Mouse (Mus musculus) left cerebral cortex, postnatal 25 days (tissue): ENCODE data around the gene Negr1. TPM values are rescaled to one million over a fixed set of nuclear protein-coding genes. Genes with fewer than 3 reads are reported as not detected.

ENCODE experiments used
- DNase-seq, 2 experiments: peaks; one replicate each; pipeline ENCODE4 v3.0.0; 2022; ENCODE audit warnings: low spot score in 2 of 2, mixed read lengths in 1 of 2
- intact Hi-C: fragments of 180-260 bp; cut with DNase I; formaldehyde crosslinking; loops from one replicate; pipeline ENCODE4 v1.15.1; 2025
- total RNA-seq, 2 experiments: library from RNA; stranded (reverse); gene quantifications; 2 replicates each; pipeline ENCODE4 v1.2.3; 2021

Gene Negr1
- total RNA-seq, 2 experiments from 2014 or later, result 235 to 242 TPM

DNA sequence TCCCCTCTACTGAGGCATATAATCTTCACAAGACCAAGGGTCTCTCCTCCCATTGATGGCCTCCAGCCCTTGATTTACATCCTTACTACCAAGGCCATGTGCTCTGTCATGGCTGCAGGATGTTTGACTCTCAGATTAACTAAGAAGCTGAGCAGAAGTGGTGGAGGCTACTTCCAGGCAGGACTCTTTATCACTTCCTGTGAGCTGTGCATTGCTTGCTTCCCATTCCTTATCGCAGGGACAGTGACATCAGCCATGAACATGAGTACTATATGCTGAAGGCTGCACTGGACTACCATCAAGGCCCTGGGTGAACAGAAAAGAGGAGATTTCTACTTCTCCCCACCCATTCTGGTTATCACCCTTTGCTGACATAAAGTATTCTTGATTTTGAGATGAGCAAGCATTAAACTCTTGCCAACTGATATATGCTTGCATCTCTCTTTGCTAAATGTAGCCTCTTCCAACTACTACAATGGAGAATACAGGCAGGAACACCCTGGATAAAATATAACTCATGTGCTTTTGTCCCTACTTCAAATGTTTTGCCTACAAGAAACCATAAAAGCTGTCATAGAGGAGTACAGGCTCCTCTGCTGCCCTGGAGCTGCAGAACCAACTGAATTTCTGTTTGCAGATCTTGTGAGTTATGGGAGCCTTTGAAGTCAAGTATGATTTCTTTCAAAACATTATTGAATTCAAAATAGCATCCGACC lies 517.8 kb downstream of the Negr1 start:
- intact Hi-C loops, result no loop called here
- no peak for DNase-seq

DNA sequence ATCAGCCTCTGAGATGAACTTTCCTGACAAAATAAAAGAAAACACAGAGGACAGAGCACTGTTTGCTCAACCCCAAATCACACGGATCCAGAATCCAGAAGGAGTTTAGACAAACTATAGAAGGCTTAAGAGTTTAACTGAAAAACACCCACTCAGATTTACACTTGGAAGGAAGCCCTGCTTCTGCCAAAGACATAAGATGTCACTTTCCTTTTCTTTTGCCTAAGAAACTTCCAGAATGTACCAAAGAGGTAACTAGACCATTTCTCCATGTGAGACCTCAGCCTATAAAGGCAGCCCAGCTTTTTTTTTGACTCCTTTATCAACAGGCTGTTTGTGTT lies 518.3 kb downstream of the Negr1 start:
- intact Hi-C loops, result no loop called here
- DNase-seq, result peak in 1 of 2 experiments; percentile 52

DNA sequence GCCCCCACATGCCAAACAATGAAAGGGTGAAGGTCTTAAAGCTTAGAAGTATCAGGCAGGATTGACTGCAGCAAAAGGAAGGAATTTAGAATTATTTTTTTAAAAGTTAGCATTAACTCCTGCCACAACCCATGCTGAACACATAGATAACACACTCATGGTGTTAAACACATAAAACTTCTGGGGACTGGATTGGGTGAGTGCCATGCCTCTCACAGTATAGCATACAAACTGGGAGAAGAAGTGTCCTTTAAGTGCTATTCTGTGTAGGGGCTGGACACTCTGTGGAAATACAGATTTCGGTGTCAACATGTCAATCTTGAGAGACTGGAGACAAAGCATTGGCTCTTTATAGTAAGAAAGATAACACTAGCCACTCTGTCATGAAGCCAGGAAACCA lies 519.0 kb downstream of the Negr1 start:
- intact Hi-C loops, result no loop called here
- DNase-seq, result no peak

DNA sequence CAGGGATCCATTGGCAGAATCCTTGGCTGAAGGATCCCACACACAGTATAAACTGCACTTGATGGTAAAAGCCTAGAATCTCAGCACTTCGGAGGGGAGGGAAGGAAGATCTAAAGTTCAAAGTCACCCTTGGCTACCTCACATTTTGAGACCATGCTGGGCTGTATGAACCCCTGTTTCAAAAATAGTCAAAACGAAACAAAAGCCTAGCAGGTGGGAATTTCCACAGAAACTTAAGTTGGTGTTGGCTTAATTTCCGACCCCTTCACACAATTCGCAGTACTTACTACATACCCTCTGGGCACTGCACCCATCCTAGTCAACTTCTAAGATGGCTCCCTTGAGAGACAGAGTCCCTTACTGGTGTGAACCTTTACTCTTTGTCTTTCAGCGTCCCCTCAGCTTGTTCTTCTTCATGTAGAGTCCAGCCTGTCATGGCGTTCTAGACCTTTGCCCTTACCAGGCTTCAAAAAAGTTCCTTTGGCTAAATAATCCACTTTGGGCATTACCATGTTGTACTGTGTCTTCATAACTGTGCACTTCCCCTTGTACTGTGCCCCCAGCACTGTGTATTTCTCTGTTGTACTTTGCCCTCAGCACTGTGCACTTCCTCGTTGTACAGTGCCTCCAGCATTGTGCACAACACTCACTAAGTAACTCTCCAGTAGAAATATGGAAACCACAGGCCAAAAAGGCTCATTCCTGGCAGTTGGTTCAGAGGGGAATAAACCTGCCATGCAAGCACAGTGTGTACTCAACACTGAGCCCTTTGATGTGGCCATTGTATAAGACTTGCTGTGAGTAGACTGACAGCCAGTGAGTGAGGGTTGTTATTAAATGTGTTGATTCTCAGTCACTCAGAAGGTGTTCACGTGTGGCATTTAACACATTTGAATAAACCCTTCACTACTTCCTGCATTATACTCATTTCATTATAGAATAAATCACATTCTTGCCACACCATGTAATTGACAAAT lies 521.5 kb downstream of the Negr1 start:
- DNase-seq, result no peak
- intact Hi-C loops, result no loop called here

DNA sequence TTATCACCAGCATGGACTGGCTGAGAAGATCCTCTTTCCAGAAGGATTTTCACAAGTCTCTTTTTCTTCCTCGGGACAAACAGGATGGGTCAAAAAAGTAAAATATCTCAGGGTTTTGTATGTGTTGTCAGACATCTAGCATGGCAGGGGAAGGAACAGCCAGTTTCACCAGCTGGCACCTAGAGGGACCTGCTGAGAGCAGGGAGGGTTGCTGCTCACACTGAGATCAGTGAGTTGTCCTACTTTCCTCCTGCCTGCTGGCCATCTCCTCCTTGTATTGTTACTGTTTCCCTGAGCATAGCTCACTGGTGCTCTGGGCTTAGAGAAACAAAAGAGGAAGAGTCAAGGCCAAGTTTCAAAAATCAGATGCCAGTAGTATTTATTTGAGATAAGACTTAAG lies 523.6 kb downstream of the Negr1 start:
- peak in 1 of 2 experiments; percentile 29 for DNase-seq
- intact Hi-C loops, result no loop called here

DNA sequence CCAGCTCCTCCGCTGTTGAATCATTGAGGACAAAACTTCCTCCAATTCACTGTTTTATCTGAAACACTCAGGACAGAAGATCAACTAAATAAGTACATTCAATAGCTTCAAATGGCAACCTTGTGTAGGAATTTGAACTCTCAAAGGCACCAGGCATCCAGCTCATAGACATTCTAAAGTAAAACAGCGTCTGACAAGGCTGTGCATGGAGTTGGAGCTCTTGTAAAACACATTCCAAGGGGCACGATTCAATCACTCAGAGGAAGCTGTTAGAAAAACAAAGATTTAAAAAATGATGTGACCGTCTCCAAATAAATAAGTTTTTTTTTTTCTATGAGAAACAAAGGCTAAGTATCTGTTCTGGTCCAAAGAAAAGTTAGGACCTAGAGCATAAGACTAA lies 528.5 kb downstream of the Negr1 start:
- intact Hi-C loops, result no loop called here
- DNase-seq, result no peak

DNA sequence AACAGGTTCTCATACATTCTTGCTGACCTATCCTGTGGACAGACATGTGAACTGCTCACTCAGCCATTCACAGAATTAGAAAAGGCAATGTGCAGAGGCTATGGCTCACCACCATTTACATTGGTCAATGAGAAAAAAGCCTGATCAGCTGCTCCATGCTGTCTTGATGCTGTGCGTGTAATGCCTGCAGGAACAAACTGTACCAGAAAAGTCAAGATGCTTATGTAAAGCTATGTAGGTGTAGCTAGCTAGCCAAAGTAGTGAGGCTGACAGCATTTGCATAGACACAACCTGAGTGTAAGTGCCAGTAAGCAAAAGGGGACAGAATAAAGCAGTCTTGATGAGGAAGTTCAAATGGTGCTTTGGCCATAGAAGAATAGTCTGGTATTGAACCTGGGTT lies 534.7 kb downstream of the Negr1 start:
- peak in 1 of 2 experiments; percentile 73 for DNase-seq
- intact Hi-C loops, result loop anchor here (5.0 kb wide), 1 partner anchor 534 kb away; the partner anchor contains the start of gene Negr1

DNA sequence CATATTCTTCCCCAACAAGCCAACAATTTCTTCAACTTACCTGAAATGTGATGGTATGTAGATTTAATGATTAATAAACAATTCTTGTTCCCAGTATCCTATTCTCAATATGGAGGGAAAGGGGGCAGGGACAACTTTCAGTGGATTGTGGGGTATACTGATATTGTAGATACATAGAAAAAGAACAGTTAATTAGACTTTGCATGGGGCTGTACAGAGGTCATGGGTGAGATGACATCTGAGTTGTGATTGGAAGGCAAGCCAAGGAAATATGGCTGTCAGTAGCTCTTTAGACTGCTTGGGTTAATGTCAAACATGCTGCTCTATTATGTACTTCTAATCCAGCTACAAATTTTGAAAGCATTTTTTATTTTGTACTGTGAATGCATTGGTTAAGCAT lies 535.9 kb downstream of the Negr1 start:
- no peak for DNase-seq
- intact Hi-C loops, result loop anchor here (5.0 kb wide), 1 partner anchor 535 kb away; the partner anchor contains the start of gene Negr1

DNA sequence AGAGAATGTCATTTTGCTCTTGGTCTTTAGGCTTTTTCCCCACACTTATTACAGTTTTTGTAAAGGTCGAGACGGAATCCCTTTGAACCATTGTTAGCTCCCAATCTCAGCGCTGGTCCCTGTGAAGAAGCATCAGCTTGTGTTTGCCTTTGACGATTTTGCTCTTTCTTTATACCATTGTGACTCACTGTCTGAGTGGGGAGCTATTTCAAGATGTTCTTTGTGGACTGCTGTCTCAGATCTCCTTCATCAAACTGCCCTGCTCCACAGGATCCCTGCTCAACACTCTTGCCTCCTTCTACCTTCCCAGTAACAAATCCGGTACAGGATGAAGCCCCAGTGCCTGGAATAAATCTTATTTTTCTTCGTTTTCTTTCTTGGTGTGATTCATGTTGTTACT lies 536.8 kb downstream of the Negr1 start:
- peak in 1 of 2 experiments; percentile 79 for DNase-seq
- intact Hi-C loops, result loop anchor here (5.0 kb wide), 1 partner anchor 536 kb away; the partner anchor contains the start of gene Negr1

DNA sequence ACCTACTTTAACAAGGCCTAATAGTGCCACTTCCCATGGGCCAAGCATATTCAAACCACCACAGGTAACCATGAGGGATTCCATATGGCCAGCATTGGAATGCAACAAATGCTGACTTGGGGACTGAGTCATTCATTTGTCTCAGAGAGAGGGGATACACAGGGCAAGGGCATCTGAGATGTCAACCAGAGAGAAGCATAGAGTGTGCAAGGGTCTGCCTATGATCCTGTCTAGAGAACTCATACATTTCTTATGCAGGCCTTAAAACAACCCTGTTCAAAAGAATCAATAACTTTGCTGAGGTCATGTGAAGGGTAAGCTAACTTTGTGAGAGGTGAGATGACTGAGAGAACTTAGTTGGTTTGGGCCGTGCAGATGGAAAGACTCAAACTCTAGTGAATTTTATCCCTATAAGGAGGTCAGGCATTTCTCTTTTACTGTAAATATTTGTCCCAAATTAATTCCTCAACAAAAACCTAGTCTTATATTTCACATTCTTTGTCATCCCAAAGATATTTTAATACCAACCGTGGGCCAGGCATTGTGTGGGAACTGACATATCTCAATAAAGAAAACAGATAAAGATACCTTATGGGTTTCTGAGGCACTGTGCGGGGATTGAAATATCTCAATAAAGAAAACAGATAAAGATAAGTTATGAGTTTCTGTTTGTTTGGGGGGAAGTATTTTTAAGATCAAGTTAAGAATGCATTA lies 543.4 kb downstream of the Negr1 start:
- intact Hi-C loops, result loop anchor here (10.0 kb wide), 1 partner anchor 230 kb away; no protein-coding TSS in a partner anchor
- no peak for DNase-seq

DNA sequence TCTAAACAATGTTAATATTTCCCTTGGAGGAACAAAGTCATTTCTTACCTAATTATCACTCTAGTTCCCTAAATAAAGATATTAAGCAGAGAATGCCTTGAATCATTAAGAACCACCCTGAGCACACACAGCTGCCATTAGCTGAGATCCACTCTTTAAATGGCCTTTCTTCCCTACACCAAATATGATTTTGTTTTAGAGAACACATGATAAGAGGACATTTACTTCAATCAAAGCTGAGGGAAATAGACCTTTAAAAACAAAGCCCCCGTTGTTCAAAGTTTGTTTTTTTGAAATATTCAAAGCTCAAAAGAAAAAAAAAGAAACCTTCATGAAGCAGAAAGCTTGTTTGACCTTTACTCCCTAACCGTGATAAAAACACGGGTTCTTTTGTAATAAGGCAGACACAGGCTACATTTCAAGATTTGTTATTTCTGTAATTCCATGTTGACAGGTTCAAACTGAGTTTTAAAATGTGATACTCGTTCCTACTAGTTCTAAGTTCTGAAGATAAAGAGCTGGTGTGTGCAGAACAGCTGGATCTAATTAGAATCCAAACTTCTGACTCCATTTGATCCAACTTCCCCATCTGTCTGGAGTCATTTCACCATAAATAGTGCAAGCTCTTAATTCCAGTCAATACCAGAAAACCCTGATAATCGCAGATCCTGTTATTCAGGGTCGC lies 544.1 kb downstream of the Negr1 start:
- intact Hi-C loops, result loop anchor here (10.0 kb wide), 1 partner anchor 231 kb away; no protein-coding TSS in a partner anchor
- DNase-seq, result no peak

DNA sequence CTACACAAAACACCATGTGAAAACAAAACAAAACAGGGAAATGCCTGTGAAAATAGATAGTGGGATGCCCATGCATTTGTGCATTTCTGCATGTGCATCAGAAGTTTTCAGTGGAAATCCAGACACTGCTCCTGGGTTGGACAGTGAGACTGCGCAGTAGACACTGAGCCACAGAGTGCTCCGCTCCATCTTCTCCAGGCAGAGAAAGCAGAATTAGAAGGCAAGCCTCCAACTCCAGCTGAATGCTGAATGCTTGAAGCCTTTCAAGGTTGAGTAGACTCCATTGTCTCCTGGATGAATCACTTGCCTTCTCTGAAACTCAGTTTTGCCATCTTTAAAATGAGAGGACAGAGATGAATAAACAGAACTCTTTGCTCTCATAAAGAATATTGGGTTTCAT lies 546.6 kb downstream of the Negr1 start:
- intact Hi-C loops, result loop anchor here (10.0 kb wide), 1 partner anchor 233 kb away; no protein-coding TSS in a partner anchor
- no peak for DNase-seq

DNA sequence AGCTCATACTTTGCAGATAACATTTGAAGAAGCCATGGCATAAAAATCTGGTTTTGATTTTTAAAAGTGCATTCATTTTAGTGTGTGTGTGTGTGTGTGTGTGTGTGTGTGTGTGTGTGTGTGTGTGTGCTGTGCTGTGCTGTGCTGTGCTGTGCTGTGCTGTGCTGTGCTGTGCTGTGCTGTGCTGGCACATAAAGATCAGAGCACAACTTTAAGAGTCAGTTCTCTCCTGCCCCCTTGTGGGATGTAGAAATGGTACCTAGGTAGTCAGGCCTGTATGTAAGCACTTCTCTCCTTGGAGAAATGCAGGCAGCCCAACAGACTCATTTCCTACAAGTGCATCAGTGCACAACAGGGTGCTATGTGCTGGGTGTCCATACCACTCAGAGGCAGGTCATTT lies 547.7 kb downstream of the Negr1 start:
- intact Hi-C loops, result loop anchor here (10.0 kb wide), 1 partner anchor 235 kb away; no protein-coding TSS in a partner anchor

DNA sequence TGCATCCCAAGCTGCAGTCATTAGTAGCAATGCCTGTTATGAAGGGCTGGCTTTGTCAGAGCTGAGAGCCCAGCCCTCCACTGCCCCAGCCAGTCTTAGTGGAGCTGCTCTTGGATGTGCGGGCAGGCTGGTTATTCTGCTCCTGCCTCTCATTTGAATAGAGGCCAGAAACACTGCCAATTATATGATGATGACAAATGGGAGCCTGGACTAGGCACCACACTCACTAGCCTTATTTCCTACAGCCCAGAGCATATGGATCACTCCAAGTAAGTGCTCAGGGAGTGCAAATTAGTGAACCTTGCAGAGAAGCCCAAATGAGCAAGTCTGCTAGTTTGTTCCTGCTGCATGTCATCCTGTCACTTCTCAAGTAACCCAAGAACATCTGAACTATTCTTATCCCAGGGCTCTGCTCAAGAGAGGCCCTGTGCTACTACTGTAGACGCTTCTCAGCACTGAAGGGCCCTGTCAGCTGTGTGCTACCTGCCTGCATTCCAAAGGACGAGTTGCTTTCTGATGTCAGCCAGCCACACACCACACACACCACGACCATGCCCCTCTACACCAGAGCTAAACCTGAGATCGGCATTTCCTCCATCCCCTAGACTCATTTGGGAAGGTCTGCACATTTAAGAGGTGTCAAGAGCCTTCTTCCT lies 553.6 kb downstream of the Negr1 start:
- peak in 1 of 2 experiments; percentile 52 for DNase-seq
- intact Hi-C loops, result no loop called here

More for the DNA sequence above, 547.7 kb downstream of the Negr1 start:
- peak; percentile 65 to 86 for DNase-seq

DNA sequence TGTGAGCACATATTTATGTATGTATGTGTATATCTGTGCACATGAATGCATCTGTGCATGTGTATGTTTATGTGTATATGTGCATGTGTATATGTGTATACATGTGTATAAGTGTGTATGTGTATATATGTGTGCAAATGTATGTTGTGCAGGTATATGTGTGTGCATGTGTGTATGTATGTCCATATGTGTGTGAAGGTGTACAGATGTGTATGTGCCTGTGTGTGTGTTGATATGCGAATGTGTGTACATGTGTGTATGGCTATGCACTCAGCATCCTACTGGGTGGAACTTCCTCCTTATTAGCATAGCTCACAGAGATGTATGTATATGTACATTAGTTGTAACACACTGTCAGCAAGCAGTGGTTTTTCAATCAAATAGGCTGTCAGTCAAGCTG lies 554.4 kb downstream of the Negr1 start:
- no peak for DNase-seq
- intact Hi-C loops, result no loop called here

DNA sequence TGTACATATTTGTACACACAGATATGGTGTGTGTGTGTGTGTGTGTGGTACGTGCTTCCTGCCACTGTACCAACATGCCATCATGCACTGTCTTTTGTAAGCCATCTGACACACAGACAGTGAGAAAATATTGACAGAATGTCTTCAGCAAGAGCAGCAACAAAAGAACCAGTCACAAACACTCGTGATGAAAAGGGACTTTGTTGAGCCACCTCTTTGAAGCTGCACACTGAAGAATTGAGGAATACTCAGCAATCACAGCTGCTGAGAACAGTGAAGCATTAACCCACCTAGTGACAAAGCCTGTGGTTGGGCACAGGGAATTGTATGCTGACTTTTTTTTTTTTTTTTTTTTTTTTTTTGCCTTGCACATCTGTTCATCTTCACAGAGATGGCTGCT lies 558.3 kb downstream of the Negr1 start:
- intact Hi-C loops, result no loop called here
- DNase-seq, result no peak

DNA sequence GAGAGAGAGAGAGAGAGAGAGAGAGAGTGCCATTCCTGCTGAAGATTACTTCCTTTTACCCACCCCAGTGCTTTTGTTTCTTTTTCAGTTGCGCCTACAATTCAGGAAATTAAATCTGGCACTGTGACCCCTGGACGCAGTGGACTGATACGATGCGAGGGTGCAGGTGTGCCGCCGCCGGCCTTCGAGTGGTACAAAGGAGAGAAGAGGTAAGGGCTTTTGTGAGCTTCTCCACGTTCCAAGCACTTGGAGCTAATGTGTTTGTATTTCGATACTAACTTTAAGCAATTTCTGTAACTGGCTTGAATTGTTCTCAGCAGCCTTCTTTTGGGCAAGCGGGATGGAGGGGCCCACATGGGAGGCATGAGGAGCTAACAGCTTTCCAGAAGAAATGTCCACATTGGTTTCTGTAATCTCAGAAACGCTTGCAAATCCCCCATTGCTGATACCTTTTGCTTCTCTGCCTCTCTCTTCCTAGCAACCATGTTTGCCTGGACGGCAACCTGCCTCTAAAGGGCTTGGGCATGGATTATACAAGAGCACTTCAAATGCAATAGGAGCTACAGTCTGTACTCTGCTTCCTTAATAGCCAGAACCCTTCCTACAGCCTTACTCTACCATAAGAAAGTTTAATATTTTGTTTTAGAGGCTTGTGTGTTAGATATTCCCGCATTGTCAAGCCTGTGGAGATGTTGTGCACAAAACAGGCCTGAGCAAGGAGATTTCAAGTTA lies 584.7 kb downstream of the Negr1 start:
- intact Hi-C loops, result no loop called here
- DNase-seq, result no peak

DNA sequence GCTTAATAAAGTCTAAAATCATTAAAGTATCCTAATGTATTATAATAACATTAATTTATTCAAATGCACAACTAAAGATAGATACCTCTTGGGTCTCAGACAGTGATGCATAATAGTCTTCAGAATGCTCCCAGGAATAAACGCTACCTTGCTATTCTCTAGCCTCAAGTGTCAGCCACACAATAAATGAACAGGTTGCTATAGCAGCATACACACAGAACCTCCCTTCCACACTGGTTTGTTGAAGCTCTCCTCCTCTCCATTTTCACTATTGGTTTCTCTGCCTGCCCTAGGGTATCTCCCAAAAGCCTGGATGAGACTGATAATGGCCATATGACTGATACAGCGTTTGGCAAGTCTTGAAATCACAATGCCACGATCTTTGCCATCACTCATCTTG lies 593.3 kb downstream of the Negr1 start:
- no peak for DNase-seq
- intact Hi-C loops, result no loop called here
